Mouse (Mus musculus) forebrain, embryonic 11.5 days (tissue): ENCODE measurements at regions not wholly inside any gene's neighbourhood (a gene's known extent, or its start where the extent isn't known, plus 50 kb on each side); places are given as distances from the start of the nearest gene placed in this dataset.
A peak's percentile ranks its signal among the peaks of the same experiment; 100 is the strongest.

Source experiments
- ATAC-seq: fragments of 200-750 bp; cut with Nextera tagmentation; replicated peaks from 2 replicates; pipeline ENCODE4 v1.8.0; 2017; ENCODE audit warnings: moderate TSS enrichment; ENCODE audit not compliant: low FRiP score
- DNase-seq: peaks from one replicate; pipeline ENCODE4 v3.0.0-alpha.2; 2017; ENCODE audit warnings: low spot score
- H3K27ac ChIP-seq: fragments of 300-500 bp; sonication (generic); 2 replicates; pipeline ENCODE4 v1.5.1; 2014; ENCODE audit warnings: low read depth, low read length
- H3K27me3 ChIP-seq: fragments of 300-500 bp; sonication (generic); 2 replicates; pipeline ENCODE4 v1.6.1; 2014; ENCODE audit warnings: mild to moderate bottlenecking, low read length, mixed read lengths; ENCODE audit not compliant: control insufficient read depth, insufficient read depth
- H3K36me3 ChIP-seq: fragments of 300-500 bp; sonication (generic); 2 replicates; pipeline ENCODE4 v1.6.1; 2014; ENCODE audit warnings: mild to moderate bottlenecking, low read length, moderate library complexity, mixed read lengths; ENCODE audit not compliant: control insufficient read depth, insufficient read depth
- H3K4me1 ChIP-seq: fragments of 300-500 bp; sonication (generic); replicated peaks from 2 replicates; pipeline ENCODE4 v1.6.1; 2014; ENCODE audit warnings: low read length, mixed read lengths; ENCODE audit not compliant: control insufficient read depth, insufficient read depth
- H3K4me2 ChIP-seq: fragments of 300-500 bp; sonication (generic); 2 replicates; pipeline ENCODE4 v1.6.1; 2014; ENCODE audit warnings: low read depth, mild to moderate bottlenecking, low read length, moderate library complexity, mixed read lengths; ENCODE audit not compliant: severe bottlenecking
- H3K4me3 ChIP-seq: fragments of 300-500 bp; sonication (generic); 2 replicates; pipeline ENCODE4 v1.5.1; 2014; ENCODE audit warnings: low read depth, low read length
- H3K9ac ChIP-seq: fragments of 300-500 bp; sonication (generic); 2 replicates; pipeline ENCODE4 v1.6.1; 2014; ENCODE audit warnings: low read length
- H3K9me3 ChIP-seq: fragments of 300-500 bp; sonication (generic); 2 replicates; pipeline ENCODE4 v1.6.1; 2016; ENCODE audit warnings: low read length, mixed read lengths; ENCODE audit not compliant: control insufficient read depth
- WGBS: fragments of 180-500 bp; shearing (Covaris S2); extraction: QIAGEN DNeasy Blood & Tissue Kit; methylation state at CpG from one replicate; pipeline ENCODE4 v1.1.7; 2014; 5-methylcytosine and 5-hydroxymethylcytosine counted together

GRCm38 (mm10) chr15:31869673-31870417, 268.2 kb downstream of the Fam173b start:
- Histone ChIP-seq H3K4me3 (no peak overlapping the region), H3K9me3 (no peaks in the 10 kb centered on the region), H3K27me3 (no peaks in the 10 kb centered on the region), H3K36me3 (no peaks in the 10 kb centered on the region), H3K9ac (no peak overlapping the region), H3K27ac (no peak overlapping the region), H3K4me1 (no peaks in the 10 kb centered on the region), H3K4me2 (no peak overlapping the region)
- WGBS: 76% methylated on average over 14 of the region's 14 CpGs
- DNase-seq (no peak), ATAC-seq (no peak)

DNA sequence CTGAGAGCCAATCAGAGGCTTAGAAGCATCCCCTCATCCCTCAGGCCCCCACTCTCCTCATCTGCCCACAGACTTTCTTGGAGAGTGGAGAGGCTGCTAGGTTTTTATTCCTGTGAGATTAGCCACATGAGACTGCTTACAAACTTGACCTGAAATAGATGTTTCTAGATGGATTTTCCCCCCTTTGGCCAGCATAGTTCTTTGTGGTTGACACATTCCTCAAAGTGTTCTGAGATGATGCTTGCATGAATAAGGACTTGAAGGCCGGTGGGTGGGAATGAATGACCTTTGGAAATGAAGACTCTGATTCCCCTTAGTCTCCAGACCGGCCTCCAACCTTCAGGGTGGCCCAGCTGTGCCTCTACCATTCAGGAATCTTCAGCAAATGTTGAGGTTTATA, 273.8 kb downstream of the Fam173b start:
- no peaks in the 10 kb centered on the region for H3K27me3 ChIP-seq
- no peaks in the 10 kb centered on the region for H3K36me3 ChIP-seq
- H3K4me1 ChIP-seq: no peaks in the 10 kb centered on the region
- H3K4me2 ChIP-seq: no peak overlapping the region
- ATAC-seq (no peak), DNase-seq (no peak)
- no peak overlapping the region for H3K4me3 ChIP-seq
- 83% methylated on average over 2 of the region's 2 CpGs for WGBS
- H3K9me3 ChIP-seq: no peaks in the 10 kb centered on the region
- H3K9ac ChIP-seq: no peak overlapping the region
- H3K27ac ChIP-seq: no peak overlapping the region

DNA sequence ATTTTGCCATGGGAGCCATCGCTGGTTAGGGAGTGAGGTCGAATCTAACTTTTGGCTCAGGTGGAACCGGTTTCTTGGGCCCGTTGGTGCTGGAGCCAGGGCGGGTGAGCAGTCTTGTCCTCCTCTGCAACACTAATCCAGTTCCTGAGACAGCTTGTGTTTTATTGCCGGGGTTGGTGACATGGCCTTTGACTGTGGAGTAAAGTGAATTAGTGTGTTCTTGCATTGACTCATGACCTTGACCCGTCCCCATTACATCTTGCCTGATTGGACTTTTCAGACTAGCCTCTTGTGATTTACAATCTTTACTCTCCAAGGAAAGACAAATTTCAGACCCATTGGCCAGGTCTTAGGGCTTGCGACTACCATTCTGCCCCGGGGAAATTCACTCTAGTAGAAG, 278.8 kb downstream of the Fam173b start:
- no peaks in the 10 kb centered on the region for H3K4me1 ChIP-seq
- WGBS: 95% methylated on average over 9 of the region's 9 CpGs
- no peak overlapping the region for H3K4me3 ChIP-seq
- ATAC-seq (no peak), DNase-seq (no peak)
- H3K27me3 ChIP-seq: no peaks in the 10 kb centered on the region
- no peak overlapping the region for H3K27ac ChIP-seq
- H3K36me3 ChIP-seq: no peaks in the 10 kb centered on the region
- no peak overlapping the region for H3K4me2 ChIP-seq
- no peak overlapping the region for H3K9ac ChIP-seq
- H3K9me3 ChIP-seq: no peaks in the 10 kb centered on the region

DNA sequence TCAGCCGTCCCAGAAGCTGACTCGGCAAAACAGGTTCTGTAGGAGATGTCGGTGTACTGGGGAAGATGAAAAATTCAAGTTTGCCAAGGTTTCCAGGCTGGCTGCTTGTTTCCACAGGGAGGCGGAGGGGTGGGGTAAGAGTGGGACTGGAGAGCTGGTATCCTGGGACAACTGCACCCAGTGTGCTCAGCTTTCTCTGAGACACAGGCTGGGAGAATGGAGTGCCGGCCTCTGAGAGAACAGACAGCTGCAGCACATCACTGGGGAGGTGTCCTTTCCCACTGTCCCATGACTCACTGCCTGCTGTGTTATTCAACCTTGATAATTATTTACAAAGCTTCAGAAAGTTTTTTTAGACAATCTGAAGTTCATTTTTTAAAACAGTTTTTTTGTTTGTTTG, 280.7 kb downstream of the Fam173b start:
- Histone ChIP-seq H3K9me3 (no peaks in the 10 kb centered on the region), H3K9ac (no peak overlapping the region), H3K36me3 (no peaks in the 10 kb centered on the region), H3K27me3 (no peaks in the 10 kb centered on the region), H3K4me2 (no peak overlapping the region), H3K4me1 (no peaks in the 10 kb centered on the region), H3K27ac (no peak overlapping the region), H3K4me3 (no peak overlapping the region)
- no peak for DNase-seq
- no peak for ATAC-seq
- 84% methylated on average over 5 of the region's 5 CpGs for WGBS

DNA sequence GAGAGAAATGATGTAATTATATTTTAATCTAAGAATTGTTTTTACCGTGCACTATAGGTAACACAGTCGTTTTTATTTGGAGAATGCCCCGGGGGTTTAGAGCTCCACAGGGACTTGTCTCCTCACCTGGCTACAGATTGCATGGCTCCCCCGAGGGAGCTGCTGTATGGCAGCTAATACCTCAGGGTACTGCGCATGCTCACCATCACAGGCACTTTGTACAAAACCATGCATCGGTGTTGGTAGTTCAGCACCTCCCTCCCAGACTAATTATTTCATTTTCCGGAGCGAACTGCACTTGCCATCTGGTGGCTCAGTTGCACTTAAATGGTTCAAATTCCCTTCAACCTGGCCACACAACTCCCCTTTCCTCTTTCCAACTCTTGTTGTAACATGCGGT, 281.9 kb downstream of the Fam173b start:
- ATAC-seq: no peak
- WGBS: 87% methylated on average over 9 of the region's 9 CpGs
- no peaks in the 10 kb centered on the region for H3K4me1 ChIP-seq

GRCm38 (mm10) chr15:31898904-31899650, 278.0 kb upstream of the Tas2r119 start:
- H3K4me1 ChIP-seq: peaks cover 4% of the 10 kb centered on the region
- 37% methylated on average over 13 of the region's 13 CpGs for WGBS
- H3K4me3 ChIP-seq: no peak overlapping the region
- no peaks in the 10 kb centered on the region for H3K36me3 ChIP-seq
- H3K27ac ChIP-seq: peak overlapping the region; percentile 57
- H3K9me3 ChIP-seq: no peaks in the 10 kb centered on the region
- peak; percentile 56 for DNase-seq
- no peak overlapping the region for H3K4me2 ChIP-seq
- H3K9ac ChIP-seq: no peak overlapping the region
- no peaks in the 10 kb centered on the region for H3K27me3 ChIP-seq
- ATAC-seq: peak; percentile 90

More for the DNA sequence above, 281.9 kb downstream of the Fam173b start:
- DNase-seq: no peak
- H3K27ac ChIP-seq: no peak overlapping the region
- H3K9me3 ChIP-seq: no peaks in the 10 kb centered on the region
- no peak overlapping the region for H3K4me2 ChIP-seq
- H3K36me3 ChIP-seq: no peaks in the 10 kb centered on the region
- no peaks in the 10 kb centered on the region for H3K27me3 ChIP-seq
- H3K9ac ChIP-seq: no peak overlapping the region
- no peak overlapping the region for H3K4me3 ChIP-seq

DNA sequence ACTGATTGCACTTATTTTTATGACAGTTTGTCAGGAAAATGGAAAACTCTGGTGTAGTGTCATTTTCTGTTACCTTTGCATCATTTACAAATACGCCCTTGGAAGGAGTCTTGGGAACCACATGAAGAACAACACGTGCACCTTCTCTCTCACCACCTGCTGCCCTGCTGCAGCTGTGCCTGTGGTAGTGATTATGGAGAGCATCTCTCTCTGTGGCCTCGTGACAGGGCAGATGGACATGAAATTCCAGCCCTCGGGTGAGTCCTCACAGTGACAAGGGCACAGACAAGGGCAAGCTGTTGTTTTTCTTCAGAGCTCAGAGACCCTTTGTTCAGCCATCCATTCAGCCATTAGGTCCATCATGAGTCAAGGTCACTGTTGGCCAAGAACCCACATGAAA, 276.8 kb upstream of the Tas2r119 start:
- ATAC-seq (no peak), DNase-seq (no peak)
- Histone ChIP-seq H3K9ac (no peak overlapping the region), H3K4me2 (no peak overlapping the region), H3K36me3 (no peaks in the 10 kb centered on the region), H3K4me3 (no peak overlapping the region), H3K9me3 (no peaks in the 10 kb centered on the region), H3K27me3 (no peaks in the 10 kb centered on the region), H3K4me1 (peaks cover 4% of the 10 kb centered on the region), H3K27ac (no peak overlapping the region)
- 72% methylated on average over 4 of the region's 4 CpGs for WGBS

DNA sequence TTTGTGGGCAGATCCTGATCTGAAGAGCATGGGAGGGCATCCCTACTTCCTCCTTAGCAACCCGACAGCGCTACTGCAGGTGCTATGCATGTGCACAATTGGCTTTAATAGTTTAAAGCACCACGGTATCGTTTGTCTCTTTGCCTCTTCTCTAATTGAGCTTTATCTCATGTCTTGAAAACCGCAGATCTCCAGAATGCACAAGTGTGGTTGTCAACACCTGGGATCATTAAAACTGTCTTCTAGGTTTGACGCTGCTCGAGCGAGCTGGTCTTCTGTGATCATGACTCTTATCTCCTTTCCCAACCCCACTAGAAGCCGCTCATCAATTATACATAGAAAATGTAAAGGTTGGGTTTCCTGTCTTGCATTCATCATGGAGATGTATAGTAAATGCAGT, 268.7 kb upstream of the Tas2r119 start:
- Histone ChIP-seq H3K27me3 (no peaks in the 10 kb centered on the region), H3K4me2 (no peak overlapping the region), H3K4me3 (no peak overlapping the region), H3K4me1 (no peaks in the 10 kb centered on the region), H3K27ac (no peak overlapping the region), H3K9ac (no peak overlapping the region), H3K36me3 (no peaks in the 10 kb centered on the region), H3K9me3 (no peaks in the 10 kb centered on the region)
- DNase-seq (no peak), ATAC-seq (no peak)
- WGBS: 90% methylated on average over 9 of the region's 9 CpGs

DNA sequence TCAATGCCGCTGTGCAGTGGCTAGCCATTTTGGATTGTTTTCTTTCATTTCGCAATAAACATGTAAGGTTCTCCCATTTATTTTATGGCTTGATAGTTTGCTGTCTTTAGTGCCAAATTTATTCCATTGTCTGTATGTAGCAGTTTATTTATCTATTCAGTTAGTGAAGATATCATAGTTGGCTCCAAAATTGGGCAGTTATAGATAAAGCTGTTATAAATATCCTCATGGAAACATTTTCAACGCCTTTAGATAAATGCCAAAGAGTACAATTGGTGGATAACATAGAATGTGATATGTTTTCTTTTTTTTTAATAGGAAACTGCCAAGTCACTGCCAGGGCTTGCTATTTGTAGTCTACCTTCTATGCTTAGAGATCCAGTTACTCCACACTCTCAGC, 265.1 kb upstream of the Tas2r119 start:
- H3K4me1 ChIP-seq: no peaks in the 10 kb centered on the region
- H3K36me3 ChIP-seq: no peaks in the 10 kb centered on the region
- H3K27ac ChIP-seq: no peak overlapping the region
- 94% methylated on average over 3 of the region's 3 CpGs for WGBS
- no peak overlapping the region for H3K9ac ChIP-seq
- ATAC-seq: no peak
- H3K9me3 ChIP-seq: no peaks in the 10 kb centered on the region
- H3K27me3 ChIP-seq: no peaks in the 10 kb centered on the region
- no peak for DNase-seq
- no peak overlapping the region for H3K4me2 ChIP-seq
- H3K4me3 ChIP-seq: no peak overlapping the region
